Mouse (Mus musculus): ENCODE data around the gene Gm9112. TPM values are rescaled to one million over a fixed set of nuclear protein-coding genes. Genes with fewer than 3 reads are reported as not detected.
"Not testable (repeated sequence)": the region's sequence is repeated elsewhere in the genome, so short reads cannot be mapped to it uniquely, and the experiment has no call there.

Gene Gm9112
- not detected in 2 replicates for polyA plus RNA-seq (2016; fragmentation: Nextera tagmentation; extraction: Ambion mirVana)

DNA sequence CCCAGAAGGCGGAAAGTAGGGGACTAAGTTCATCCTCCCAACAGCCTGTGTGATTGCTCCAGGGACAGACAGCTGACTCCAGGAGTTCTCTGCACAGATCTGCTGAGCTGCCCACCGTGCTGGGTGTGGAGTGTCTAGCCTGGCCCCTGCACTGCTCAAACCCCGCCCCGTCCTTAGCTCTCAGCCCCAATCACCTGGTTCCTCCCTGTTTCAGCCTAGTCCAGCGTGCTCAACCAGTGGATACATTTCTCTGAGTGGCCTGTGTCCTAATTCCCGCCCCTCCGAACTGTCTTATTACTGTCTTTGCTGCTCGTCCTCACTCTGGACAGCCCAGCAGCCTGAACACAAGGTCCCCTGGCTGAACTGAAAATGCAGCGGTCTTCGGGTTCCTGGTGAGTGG lies at the start of gene Gm9112, which contains the start of gene Dmrtc1b:
Gene Gm9112 (minus strand): TSS at position 101 of the 400 bp plus-strand sequence.
Gene Dmrtc1b (plus strand): TSS at position 331 of the 400 bp plus-strand sequence.
- not testable (repeated sequence) for H3K27ac ChIP-seq; H3K9ac ChIP-seq (replicated peaks); H3K4me1 ChIP-seq (replicated peaks); H3K36me3 ChIP-seq; H3K9me3 ChIP-seq; H3K4me2 ChIP-seq; ATAC-seq (ENCODE audit: insufficient number of reproducible peaks, insufficient read depth, low FRiP score, low TSS enrichment, low read depth); H3K4me3 ChIP-seq (replicated peaks)
- H3K27me3 ChIP-seq: peaks cover 22% of the 10 kb centered on the region; the same call in 1 of the 2 replicates
- WGBS: 78% methylated on average over 9 of the region's 10 CpGs

DNA sequence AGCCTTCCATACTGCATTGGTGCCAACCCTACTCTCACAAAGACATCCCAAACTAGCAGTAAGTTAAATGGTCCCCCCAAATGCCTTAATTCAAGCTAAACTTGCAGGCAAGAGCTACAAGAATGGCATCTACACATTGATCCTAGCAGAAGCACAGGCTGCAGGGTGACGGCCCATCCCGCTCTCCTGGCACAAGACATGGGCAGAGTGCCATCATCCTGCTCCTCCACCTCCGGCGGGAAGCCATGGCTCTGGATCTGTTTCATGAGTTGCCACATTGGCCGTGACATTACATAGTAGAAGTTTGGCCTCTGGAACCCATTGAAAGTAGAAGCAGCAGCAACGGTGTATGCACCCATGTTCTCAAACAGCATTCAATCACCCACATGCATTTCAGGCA lies 16.8 kb upstream of the Gm9112 start:
- ATAC-seq (ENCODE audit: insufficient number of reproducible peaks, insufficient read depth, low FRiP score, low TSS enrichment, low read depth); H3K9ac ChIP-seq (replicated peaks); H3K4me2 ChIP-seq; H3K36me3 ChIP-seq; H3K9me3 ChIP-seq; H3K27ac ChIP-seq; H3K27me3 ChIP-seq; H3K4me1 ChIP-seq (replicated peaks); H3K4me3 ChIP-seq (replicated peaks): not testable (repeated sequence)
- WGBS: 89% methylated on average over 6 of the region's 6 CpGs

DNA sequence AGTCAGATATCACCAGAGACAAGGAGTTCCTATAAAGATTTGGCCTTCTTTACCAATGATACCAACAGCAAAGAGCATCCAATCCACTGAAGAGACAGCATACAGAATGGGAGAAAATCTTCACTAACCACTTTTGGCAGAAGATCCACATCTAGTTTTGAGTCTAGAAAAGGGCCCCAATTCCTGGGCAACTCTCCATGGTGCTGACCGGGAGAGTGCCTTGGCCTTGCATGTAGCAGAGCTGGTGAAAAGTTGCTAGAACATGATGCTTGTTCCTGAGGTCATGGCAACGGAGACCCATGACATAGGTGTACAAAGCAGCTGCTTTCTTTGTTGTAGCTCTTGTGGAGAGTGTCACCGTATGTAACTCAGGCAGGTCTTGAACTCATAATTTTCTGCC lies 6.8 kb downstream of the Gm9112 start:
- H3K9ac ChIP-seq (replicated peaks); ATAC-seq (ENCODE audit: insufficient number of reproducible peaks, insufficient read depth, low FRiP score, low TSS enrichment, low read depth); H3K4me2 ChIP-seq; H3K36me3 ChIP-seq; H3K27me3 ChIP-seq; H3K9me3 ChIP-seq; H3K27ac ChIP-seq; H3K4me1 ChIP-seq (replicated peaks); H3K4me3 ChIP-seq (replicated peaks): not testable (repeated sequence)
- 59% methylated on average over 3 of the region's 3 CpGs for WGBS

DNA sequence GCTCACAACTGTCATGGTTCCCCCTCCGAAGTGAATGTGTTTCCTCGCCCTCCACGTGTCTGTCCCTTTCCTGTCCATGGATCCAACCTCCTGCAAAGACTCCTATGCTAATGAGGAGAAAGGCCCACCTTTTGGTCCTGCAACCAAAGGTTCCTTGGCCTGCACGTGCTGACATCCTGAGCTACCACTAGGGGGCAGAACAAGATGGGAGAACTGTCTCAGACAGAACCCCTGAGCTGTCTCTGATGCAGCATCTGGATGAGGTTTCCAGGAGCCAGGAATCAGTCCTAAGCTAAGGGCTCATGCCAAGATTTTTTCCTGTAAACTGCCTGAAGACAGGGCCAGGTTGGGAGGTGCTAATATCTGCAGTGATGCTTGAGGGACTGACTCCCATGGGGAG lies 18.2 kb downstream of the Gm9112 start:
- not testable (repeated sequence) for H3K27ac ChIP-seq; ATAC-seq (ENCODE audit: insufficient number of reproducible peaks, insufficient read depth, low FRiP score, low TSS enrichment, low read depth)

DNA sequence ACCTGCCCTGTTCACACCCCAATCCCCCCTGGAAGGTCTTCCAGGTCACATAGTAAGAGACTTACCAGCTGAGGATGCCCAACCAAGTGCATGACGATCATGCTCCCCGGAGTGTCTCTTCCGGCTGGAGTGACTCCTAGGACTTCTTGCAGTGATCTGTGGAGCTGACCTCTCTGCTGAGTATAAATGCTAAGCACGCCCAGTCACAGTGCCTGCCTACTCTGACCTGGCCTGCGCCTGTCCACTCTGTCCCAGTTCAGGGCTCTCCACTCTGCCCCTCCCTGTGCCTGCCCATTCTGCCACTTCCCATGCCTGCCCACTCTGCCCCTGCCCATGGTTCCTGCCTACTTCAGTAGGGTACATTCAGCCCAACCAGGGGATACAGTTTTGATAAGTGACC lies 20.6 kb downstream of the Gm9112 start, which contains the start of gene Gm3880:
Gene Gm3880 (minus strand): TSS at position 101 of the 400 bp plus-strand sequence.
- H3K36me3 ChIP-seq; H3K4me3 ChIP-seq (replicated peaks); H3K4me2 ChIP-seq; H3K9me3 ChIP-seq; ATAC-seq (ENCODE audit: insufficient number of reproducible peaks, insufficient read depth, low FRiP score, low TSS enrichment, low read depth); H3K27ac ChIP-seq; H3K9ac ChIP-seq (replicated peaks); H3K4me1 ChIP-seq (replicated peaks); H3K27me3 ChIP-seq: not testable (repeated sequence)
- 88% methylated on average over 5 of the region's 5 CpGs for whole genome bisulfite sequencing

More for the DNA sequence above, 18.2 kb downstream of the Gm9112 start:
- WGBS: 13% methylated on average over 4 of the region's 4 CpGs
- H3K36me3 ChIP-seq; H3K9ac ChIP-seq (replicated peaks); H3K4me3 ChIP-seq (replicated peaks); H3K4me1 ChIP-seq (replicated peaks); H3K4me2 ChIP-seq; H3K9me3 ChIP-seq: not testable (repeated sequence)
- peaks cover 13% of the 10 kb centered on the region for H3K27me3 ChIP-seq

DNA sequence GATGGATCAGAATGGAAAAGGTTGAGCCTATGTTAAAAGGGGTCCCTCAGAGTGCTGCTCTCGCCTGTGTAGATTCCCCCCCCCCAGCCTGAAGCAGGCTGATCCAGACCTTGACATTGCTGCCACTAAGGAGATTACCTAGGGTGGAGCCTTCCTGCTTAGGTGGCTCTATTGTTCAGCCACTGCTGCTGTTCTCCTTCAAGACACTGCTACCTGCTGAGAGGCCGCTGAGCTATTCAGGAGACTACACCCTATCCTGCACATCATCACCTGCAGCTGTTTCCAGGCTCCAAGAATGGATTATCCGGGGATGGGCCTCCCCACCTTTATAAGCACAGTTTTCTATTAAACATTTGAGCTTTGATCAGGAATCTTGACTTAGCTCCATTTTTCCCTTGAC lies 22.7 kb downstream of the Gm9112 start:
- H3K27ac ChIP-seq; H3K9me3 ChIP-seq; H3K4me3 ChIP-seq (replicated peaks); H3K27me3 ChIP-seq; H3K4me1 ChIP-seq (replicated peaks); H3K9ac ChIP-seq (replicated peaks); ATAC-seq (ENCODE audit: insufficient number of reproducible peaks, insufficient read depth, low FRiP score, low TSS enrichment, low read depth); H3K36me3 ChIP-seq; H3K4me2 ChIP-seq: not testable (repeated sequence)
- WGBS: 62% methylated on average over 3 of the region's 3 CpGs

DNA sequence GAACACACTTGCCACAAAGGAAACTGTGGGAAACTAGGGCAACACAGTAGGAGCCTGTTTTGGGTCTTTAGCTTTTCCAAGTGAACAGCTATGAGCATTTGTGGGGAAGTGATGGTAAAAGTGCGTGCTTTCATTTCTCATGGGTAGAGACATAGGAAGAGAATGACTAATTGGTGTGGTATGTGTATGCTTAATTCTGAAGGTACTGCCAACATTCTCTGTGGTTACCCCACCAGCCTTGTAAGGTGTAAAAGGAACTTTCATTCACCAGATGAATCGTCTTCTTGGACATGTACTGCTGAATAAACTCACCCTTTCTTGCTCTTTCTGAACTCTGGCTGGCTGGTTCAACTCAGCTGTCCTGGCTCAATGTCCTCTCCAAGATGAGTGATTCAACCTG lies 40.8 kb downstream of the Gm9112 start:
- WGBS: 85% methylated on average over 2 of the region's 2 CpGs
- no peak overlapping the region for H3K27ac ChIP-seq
- ATAC-seq (ENCODE audit: insufficient number of reproducible peaks, insufficient read depth, low FRiP score, low TSS enrichment, low read depth): no peak
- peaks cover 13% of the 10 kb centered on the region for H3K27me3 ChIP-seq
- no peaks in the 10 kb centered on the region for H3K9me3 ChIP-seq
- no peaks in the 10 kb centered on the region for H3K36me3 ChIP-seq
- no peaks in the 10 kb centered on the region for H3K4me1 ChIP-seq (replicated peaks)
- no peak overlapping the region for H3K4me2 ChIP-seq
- no peak overlapping the region for H3K4me3 ChIP-seq (replicated peaks)
- no peak overlapping the region for H3K9ac ChIP-seq (replicated peaks)

DNA sequence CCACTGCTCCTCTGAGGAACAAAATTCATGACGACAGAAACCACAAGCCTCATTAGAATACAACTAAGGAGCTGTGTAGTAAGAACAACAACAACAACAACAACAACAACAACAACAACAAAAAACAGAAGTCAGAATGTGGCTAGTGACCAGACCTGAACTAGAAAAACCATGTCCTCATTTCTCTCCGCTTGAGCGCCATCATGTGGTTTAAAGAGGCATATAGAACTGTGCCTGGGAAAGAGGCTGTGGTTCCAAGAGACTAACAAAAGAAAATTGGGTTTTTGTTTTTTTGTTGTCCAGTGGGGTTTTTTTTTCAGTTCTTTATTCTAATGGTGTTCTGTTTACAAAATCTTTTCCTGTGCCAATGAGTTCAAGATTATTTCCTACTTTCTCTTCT lies 46.7 kb downstream of the Gm9112 start:
- H3K4me1 ChIP-seq (replicated peaks): no peaks in the 10 kb centered on the region

More for the DNA sequence above, 46.7 kb downstream of the Gm9112 start:
- Histone ChIP-seq H3K36me3 (no peaks in the 10 kb centered on the region), H3K4me2 (no peak overlapping the region), H3K9me3 (no peaks in the 10 kb centered on the region), H3K27ac (no peak overlapping the region), H3K4me3 (replicated peaks) (no peak overlapping the region), H3K27me3 (peaks cover 5% of the 10 kb centered on the region), H3K9ac (replicated peaks) (no peak overlapping the region)
- ATAC-seq (ENCODE audit: insufficient number of reproducible peaks, insufficient read depth, low FRiP score, low TSS enrichment, low read depth): no peak
- 27% methylated on average over 3 of the region's 3 CpGs for WGBS

Other genes with a start within 250 kb of the Gm9112 start
- 13.9 and 14.6 TPM in 2 replicates for gene Hdac8, start 202.3 kb downstream of the Gm9112 start, polyA plus RNA-seq (2016; fragmentation: Nextera tagmentation; extraction: Ambion mirVana)
- 17.2 and 17.7 TPM in 2 replicates for gene Phka1, start 63.4 kb downstream of the Gm9112 start, polyA plus RNA-seq (2016; fragmentation: Nextera tagmentation; extraction: Ambion mirVana)
- gene Gm3880, start 20.7 kb downstream of the Gm9112 start, polyA plus RNA-seq (2016; fragmentation: Nextera tagmentation; extraction: Ambion mirVana): not detected in 2 replicates
- gene Dmrtc1b, start 230 bp upstream of the Gm9112 start, polyA plus RNA-seq (2016; fragmentation: Nextera tagmentation; extraction: Ambion mirVana): not detected in 2 replicates
- not detected in 2 replicates for gene Dmrtc1c1, start 95.3 kb upstream of the Gm9112 start, polyA plus RNA-seq (2016; fragmentation: Nextera tagmentation; extraction: Ambion mirVana)
- not detected in 2 replicates for gene Dmrtc1c2, start 147.0 kb upstream of the Gm9112 start, polyA plus RNA-seq (2016; fragmentation: Nextera tagmentation; extraction: Ambion mirVana)
- not detected in 2 replicates for gene 1700031F05Rik, start 160.3 kb upstream of the Gm9112 start, polyA plus RNA-seq (2016; fragmentation: Nextera tagmentation; extraction: Ambion mirVana)
- gene Dmrtc1a, start 201.1 kb upstream of the Gm9112 start, polyA plus RNA-seq (2016; fragmentation: Nextera tagmentation; extraction: Ambion mirVana): 0.86 and 1.1 TPM in 2 replicates
- gene 1700011M02Rik, start 201.3 kb upstream of the Gm9112 start, polyA plus RNA-seq (2016; fragmentation: Nextera tagmentation; extraction: Ambion mirVana): not detected in 2 replicates
- gene 1700018G05Rik, start 220.7 kb upstream of the Gm9112 start, polyA plus RNA-seq (2016; fragmentation: Nextera tagmentation; extraction: Ambion mirVana): not detected in 2 replicates

All from limb, embryonic 12.5 days (tissue).